Mouse (Mus musculus) ES-E14 (cell line): ENCODE measurements at regions not wholly inside any gene's neighbourhood (a gene's known extent, or its start where the extent isn't known, plus 50 kb on each side); places are given as distances from the start of the nearest gene placed in this dataset.

ENCODE experiments used
- HCFC1 ChIP-seq: IDR thresholded peaks from 2 replicates; pipeline ENCODE4 v1.6.1; 2012; ENCODE audit warnings: low read length, inconsistent platforms, borderline replicate concordance; ENCODE audit not compliant: insufficient read depth
- MAFK ChIP-seq: IDR thresholded peaks from 2 replicates; pipeline ENCODE4 v1.6.1; 2014; ENCODE audit warnings: mild to moderate bottlenecking, low read depth, low read length, inconsistent platforms; ENCODE audit not compliant: insufficient read depth
- ZC3H11A ChIP-seq: IDR thresholded peaks from 2 replicates; pipeline ENCODE4 v1.6.1; 2012; ENCODE audit warnings: low read depth, mild to moderate bottlenecking, inconsistent platforms, low read length, borderline replicate concordance

- TF ChIP-seq ZC3H11A (no peak), HCFC1 (no peak), MAFK (no peak)
Measured at GRCm38 (mm10) chr14:17012931-17013330, 194.0 kb upstream of the Rarb start.
